Mouse (Mus musculus) ES-E14 (cell line): ENCODE results near the gene Zfp853. TPM values are rescaled to one million over a fixed set of nuclear protein-coding genes. Genes with fewer than 3 reads are reported as not detected.

Experiments
- DNase-seq: peaks from one replicate; pipeline ENCODE4 v3.0.0-alpha.2; 2013; ENCODE audit warnings: low read depth, low spot score
- H3K27ac ChIP-seq: 2 replicates; pipeline ENCODE4 v1.5.1; 2012; ENCODE audit warnings: low read depth, mild to moderate bottlenecking, low read length, moderate library complexity, mixed read lengths; ENCODE audit not compliant: poor library complexity, insufficient read depth, severe bottlenecking
- H3K36me3 ChIP-seq: 2 replicates; pipeline ENCODE4 v1.6.1; 2012; ENCODE audit warnings: mild to moderate bottlenecking, low read length, moderate library complexity, mixed read lengths; ENCODE audit not compliant: control insufficient read depth, poor library complexity, insufficient read depth, severe bottlenecking
- H3K4me1 ChIP-seq, 2 experiments: fragments of 150-350 bp in 1 of 2; sonication (generic) in 1 of 2; 2 replicates each; pipeline ENCODE4 v1.6.1; 2012; ENCODE audit warnings: low read length in 2 of 2, mild to moderate bottlenecking in 1 of 2, mixed read lengths in 1 of 2; ENCODE audit not compliant: control insufficient read depth in 2 of 2, insufficient read depth in 2 of 2, poor library complexity in 1 of 2
- H3K4me3 ChIP-seq, 2 experiments: fragments of 150-350 bp in 1 of 2; sonication (generic) in 1 of 2; 2 replicates each; pipeline ENCODE4 v1.5.1; 2012; ENCODE audit warnings: low read length in 2 of 2, low read depth in 1 of 2, mild to moderate bottlenecking in 1 of 2, mixed read lengths in 1 of 2; ENCODE audit not compliant: insufficient read depth in 1 of 2, poor library complexity in 1 of 2, severe bottlenecking in 1 of 2
- H3K9ac ChIP-seq: 2 replicates; pipeline ENCODE4 v1.6.1; 2012; ENCODE audit warnings: low read depth, mild to moderate bottlenecking, low read length, mixed read lengths; ENCODE audit not compliant: poor library complexity, insufficient read depth, severe bottlenecking
- H3K9me3 ChIP-seq: fragments of 150-350 bp; sonication (generic); 2 replicates; pipeline ENCODE4 v1.6.1; 2012; ENCODE audit warnings: low read depth, mild to moderate bottlenecking, low read length; ENCODE audit not compliant: control insufficient read depth, insufficient read depth
- CHD2 ChIP-seq: IDR thresholded peaks from 2 replicates; pipeline ENCODE4 v1.6.1; 2014; ENCODE audit warnings: mild to moderate bottlenecking, low read depth, low read length, inconsistent platforms
- HCFC1 ChIP-seq: IDR thresholded peaks from 2 replicates; pipeline ENCODE4 v1.6.1; 2012; ENCODE audit warnings: low read length, inconsistent platforms, borderline replicate concordance; ENCODE audit not compliant: insufficient read depth
- MAFK ChIP-seq: IDR thresholded peaks from 2 replicates; pipeline ENCODE4 v1.6.1; 2014; ENCODE audit warnings: mild to moderate bottlenecking, low read depth, low read length, inconsistent platforms; ENCODE audit not compliant: insufficient read depth
- ZC3H11A ChIP-seq: IDR thresholded peaks from 2 replicates; pipeline ENCODE4 v1.6.1; 2012; ENCODE audit warnings: low read depth, mild to moderate bottlenecking, inconsistent platforms, low read length, borderline replicate concordance
- ZNF384 ChIP-seq: IDR thresholded peaks from 2 replicates; pipeline ENCODE4 v1.6.1; 2012; ENCODE audit warnings: low read depth, low read length, inconsistent platforms
- in situ Hi-C, 2 experiments: fragments of 600-800 bp; cut with MboI; formaldehyde crosslinking; loops; one replicate each; pipeline ENCODE4 v1.15.1; 2025; ENCODE audit warnings: low sequenced_read_pairs in 2 of 2, inconsistent platforms in 1 of 2; ENCODE audit not compliant: unreplicated experiment in 2 of 2
- total RNA-seq: library from RNA; depleted of rRNA; stranded (reverse); fragments of 300-350 nt; gene quantifications from 2 replicates; pipeline ENCODE4 v1.2.3, GENCODE M21; 2012

Zfp853 gene
- total RNA-seq, 1 experiment, result 0.67 TPM

- H3K4me3 ChIP-seq, result no peak overlapping the region
- no peaks in the 10 kb centered on the region; a peak in 1 of 4 replicates for H3K4me1 ChIP-seq
- no peaks in the 10 kb centered on the region for H3K36me3 ChIP-seq
- in situ Hi-C loops, result no loop called here
- DNase-seq, result no peak
- no peak for TF ChIP-seq CHD2
- no peak for TF ChIP-seq ZC3H11A
- TF ChIP-seq MAFK, result no peak
- no peak for TF ChIP-seq ZNF384
- no peak for TF ChIP-seq HCFC1
- no peak overlapping the region for H3K27ac ChIP-seq
- H3K9me3 ChIP-seq, result no peaks in the 10 kb centered on the region
- no peak overlapping the region for H3K9ac ChIP-seq
Measured at GRCm38 (mm10) chr5:143275761-143276160, 17.7 kb downstream of the Zfp853 start.

- Histone ChIP-seq H3K9ac (no peak overlapping the region), H3K4me3 (no peak overlapping the region), H3K36me3 (no peaks in the 10 kb centered on the region), H3K9me3 (no peaks in the 10 kb centered on the region), H3K4me1 (peaks cover 0 to 9% of the 10 kb centered on the region in 2 experiments; a peak in 1 of 4 replicates), H3K27ac (no peak overlapping the region)
- TF ChIP-seq ZNF384 (no peak), ZC3H11A (no peak), CHD2 (no peak), MAFK (no peak)
- no peak for DNase-seq
- in situ Hi-C loops, result no loop called here
Measured at GRCm38 (mm10) chr5:143272540-143273330, 20.7 kb downstream of the Zfp853 start.

- DNase-seq, result no peak
- no peaks in the 10 kb centered on the region for H3K36me3 ChIP-seq
- in situ Hi-C loops, result no loop called here
- H3K27ac ChIP-seq, result no peak overlapping the region
- H3K9me3 ChIP-seq, result no peaks in the 10 kb centered on the region
- H3K9ac ChIP-seq, result no peak overlapping the region
- H3K4me1 ChIP-seq, result peaks cover 0 to 9% of the 10 kb centered on the region in 2 experiments; a peak in 1 of 4 replicates
- no peak for TF ChIP-seq ZC3H11A
- no peak for TF ChIP-seq HCFC1
- no peak for TF ChIP-seq ZNF384
- TF ChIP-seq MAFK, result no peak
- no peak overlapping the region for H3K4me3 ChIP-seq
Measured at GRCm38 (mm10) chr5:143272108-143272507, 21.3 kb downstream of the Zfp853 start.

GRCm38 (mm10) chr5:143271642-143272041, 21.8 kb downstream of the Zfp853 start:
- in situ Hi-C loops, result no loop called here
- Histone ChIP-seq H3K36me3 (no peaks in the 10 kb centered on the region), H3K27ac (no peak overlapping the region), H3K4me3 (no peak overlapping the region), H3K4me1 (peaks cover 0 to 9% of the 10 kb centered on the region in 2 experiments; a peak in 1 of 4 replicates), H3K9ac (no peak overlapping the region), H3K9me3 (no peaks in the 10 kb centered on the region)
- DNase-seq, result no peak
- TF ChIP-seq MAFK (no peak), CHD2 (no peak)

GRCm38 (mm10) chr5:143270151-143270519, 23.3 kb downstream of the Zfp853 start:
- no peaks in the 10 kb centered on the region for H3K9me3 ChIP-seq
- no peaks in the 10 kb centered on the region for H3K36me3 ChIP-seq
- in situ Hi-C loops, result no loop called here
- no peak for DNase-seq
- H3K9ac ChIP-seq, result peak overlapping the region; percentile 70
- TF ChIP-seq HCFC1, result no peak
- no peak for TF ChIP-seq ZC3H11A
- no peak for TF ChIP-seq MAFK
- TF ChIP-seq CHD2, result no peak
- TF ChIP-seq ZNF384, result no peak
- no peak overlapping the region for H3K27ac ChIP-seq
- H3K4me1 ChIP-seq, result peaks cover 0 to 9% of the 10 kb centered on the region in 2 experiments; a peak in 1 of 4 replicates
- H3K4me3 ChIP-seq, result peak overlapping the region; percentile 74 to 78
